Mouse (Mus musculus): ENCODE measurements at regions not wholly inside any gene's neighbourhood (a gene's known extent, or its start where the extent isn't known, plus 50 kb on each side); places are given as distances from the start of the nearest gene placed in this dataset.

GRCm38 (mm10) chr4:62755237-62755900 lies 195.7 kb downstream of the Rgs3 start:
- H3K27ac ChIP-seq: peak overlapping the region; percentile 70
- no peaks in the 10 kb centered on the region for H3K9me3 ChIP-seq
- WGBS: 47% methylated on average over 5 of the region's 5 CpGs
- no peak overlapping the region for H3K4me3 ChIP-seq
- H3K36me3 ChIP-seq: no peaks in the 10 kb centered on the region
- no peak for DNase-seq (ENCODE audit: low spot score)
- no peaks in the 10 kb centered on the region for H3K27me3 ChIP-seq (ENCODE audit: insufficient read depth, poor library complexity, severe bottlenecking)
- H3K4me1 ChIP-seq: peaks cover 51% of the 10 kb centered on the region

GRCm38 (mm10) chr4:62756721-62757206 lies 197.1 kb downstream of the Rgs3 start:
- H3K27ac ChIP-seq: peak overlapping the region; percentile 82
- peak overlapping the region; percentile 16; the same call in 1 of the 2 replicates for H3K4me3 ChIP-seq
- 15% methylated on average over 10 of the region's 10 CpGs for WGBS
- no peaks in the 10 kb centered on the region for H3K36me3 ChIP-seq
- peaks cover 64% of the 10 kb centered on the region for H3K4me1 ChIP-seq
- no peaks in the 10 kb centered on the region for H3K9me3 ChIP-seq
- DNase-seq (ENCODE audit: low spot score): no peak
- no peaks in the 10 kb centered on the region for H3K27me3 ChIP-seq (ENCODE audit: insufficient read depth, poor library complexity, severe bottlenecking)

GRCm38 (mm10) chr4:62760748-62761604 lies 201.3 kb downstream of the Rgs3 start:
- Histone ChIP-seq H3K9me3 (no peaks in the 10 kb centered on the region), H3K27me3 (ENCODE audit: insufficient read depth, poor library complexity, severe bottlenecking) (peaks cover 16% of the 10 kb centered on the region; the same call in 1 of the 2 replicates), H3K4me1 (peaks cover 44% of the 10 kb centered on the region), H3K4me3 (no peak overlapping the region), H3K27ac (peak overlapping the region; percentile 63; the same call in 1 of the 2 replicates), H3K36me3 (no peaks in the 10 kb centered on the region)
- WGBS: 66% methylated on average over 11 of the region's 11 CpGs
- DNase-seq (ENCODE audit: low spot score): no peak

GRCm38 (mm10) chr4:62761672-62762071 lies 202.0 kb downstream of the Rgs3 start:
- Histone ChIP-seq H3K9me3 (no peaks in the 10 kb centered on the region), H3K27ac (peak overlapping the region; percentile 63; the same call in 1 of the 2 replicates), H3K36me3 (no peaks in the 10 kb centered on the region), H3K4me1 (peaks cover 38% of the 10 kb centered on the region), H3K27me3 (ENCODE audit: insufficient read depth, poor library complexity, severe bottlenecking) (peaks cover 23% of the 10 kb centered on the region), H3K4me3 (no peak overlapping the region)
- 0% methylated on average over 1 of the region's 1 CpGs for WGBS
- peak; percentile 88 for DNase-seq (ENCODE audit: low spot score)

GRCm38 (mm10) chr4:62763990-62764389 lies 201.4 kb upstream of the Zfp618 start:
- Histone ChIP-seq H3K9me3 (no peaks in the 10 kb centered on the region), H3K4me1 (peaks cover 19% of the 10 kb centered on the region), H3K27ac (no peak overlapping the region), H3K27me3 (ENCODE audit: insufficient read depth, poor library complexity, severe bottlenecking) (peaks cover 45% of the 10 kb centered on the region), H3K4me3 (no peak overlapping the region), H3K36me3 (no peaks in the 10 kb centered on the region)
- 13% methylated on average over 5 of the region's 5 CpGs for WGBS
- peak; percentile 93 for DNase-seq (ENCODE audit: low spot score)

- no peak for DNase-seq (ENCODE audit: low spot score)
- Histone ChIP-seq H3K27ac (no peak overlapping the region), H3K4me1 (0 out of 2 replicates have a peak, but pooled peaks cover 5% of the 10 kb centered on the region), H3K4me3 (no peak overlapping the region), H3K9me3 (no peaks in the 10 kb centered on the region), H3K36me3 (no peaks in the 10 kb centered on the region), H3K27me3 (ENCODE audit: insufficient read depth, poor library complexity, severe bottlenecking) (peaks cover 72% of the 10 kb centered on the region)
- WGBS: 75% methylated on average over 10 of the region's 10 CpGs
Observed at GRCm38 (mm10) chr4:62769469-62770234, 195.7 kb upstream of the Zfp618 start.

- Histone ChIP-seq H3K36me3 (no peaks in the 10 kb centered on the region), H3K9me3 (no peaks in the 10 kb centered on the region), H3K4me1 (no peaks in the 10 kb centered on the region), H3K27ac (no peak overlapping the region), H3K27me3 (ENCODE audit: insufficient read depth, poor library complexity, severe bottlenecking) (peaks cover 34% of the 10 kb centered on the region; the same call in 1 of the 2 replicates), H3K4me3 (no peak overlapping the region)
- 79% methylated on average over 10 of the region's 10 CpGs for WGBS
- no peak for DNase-seq (ENCODE audit: low spot score)
Observed at GRCm38 (mm10) chr4:62775005-62775609, 190.3 kb upstream of the Zfp618 start.

- no peaks in the 10 kb centered on the region for H3K9me3 ChIP-seq
- no peak for DNase-seq (ENCODE audit: low spot score)
- peaks cover 4% of the 10 kb centered on the region; the same call in 1 of the 2 replicates for H3K4me1 ChIP-seq
- no peak overlapping the region for H3K4me3 ChIP-seq
- H3K27me3 ChIP-seq (ENCODE audit: insufficient read depth, poor library complexity, severe bottlenecking): peaks cover 38% of the 10 kb centered on the region
- no peak overlapping the region for H3K27ac ChIP-seq
- no peaks in the 10 kb centered on the region for H3K36me3 ChIP-seq
- 84% methylated on average over 9 of the region's 9 CpGs for WGBS
Observed at GRCm38 (mm10) chr4:62776881-62777280, 188.5 kb upstream of the Zfp618 start.

- H3K27me3 ChIP-seq (ENCODE audit: insufficient read depth, poor library complexity, severe bottlenecking): peaks cover 39% of the 10 kb centered on the region
Observed at GRCm38 (mm10) chr4:62777436-62777835, 187.9 kb upstream of the Zfp618 start.

GRCm38 (mm10) chr4:62778621-62779020 lies 186.8 kb upstream of the Zfp618 start:
- WGBS: 79% methylated on average over 5 of the region's 5 CpGs
- Histone ChIP-seq H3K4me1 (peaks cover 4% of the 10 kb centered on the region; the same call in 1 of the 2 replicates), H3K4me3 (no peak overlapping the region), H3K27me3 (ENCODE audit: insufficient read depth, poor library complexity, severe bottlenecking) (peaks cover 42% of the 10 kb centered on the region), H3K36me3 (no peaks in the 10 kb centered on the region), H3K27ac (no peak overlapping the region), H3K9me3 (no peaks in the 10 kb centered on the region)
- no peak for DNase-seq (ENCODE audit: low spot score)

More at GRCm38 (mm10) chr4:62777436-62777835, 187.9 kb upstream of the Zfp618 start:
- no peaks in the 10 kb centered on the region for H3K36me3 ChIP-seq
- H3K27ac ChIP-seq: no peak overlapping the region
- peaks cover 4% of the 10 kb centered on the region; the same call in 1 of the 2 replicates for H3K4me1 ChIP-seq
- no peaks in the 10 kb centered on the region for H3K9me3 ChIP-seq
- H3K4me3 ChIP-seq: no peak overlapping the region
- DNase-seq (ENCODE audit: low spot score): no peak
- 60% methylated on average over 7 of the region's 7 CpGs for WGBS

- WGBS: 3% methylated on average over 15 of the region's 15 CpGs
Observed at GRCm38 (mm10) chr4:62780409-62780808, 185.0 kb upstream of the Zfp618 start.

GRCm38 (mm10) chr4:62780837-62781236 lies 184.5 kb upstream of the Zfp618 start:
- no peak for DNase-seq (ENCODE audit: low spot score)
- peaks cover 34% of the 10 kb centered on the region for H3K27me3 ChIP-seq (ENCODE audit: insufficient read depth, poor library complexity, severe bottlenecking)
- peak overlapping the region; percentile 57 for H3K4me3 ChIP-seq
- H3K4me1 ChIP-seq: peaks cover 4% of the 10 kb centered on the region; the same call in 1 of the 2 replicates
- 36% methylated on average over 11 of the region's 11 CpGs for WGBS
- H3K27ac ChIP-seq: no peak overlapping the region
- no peaks in the 10 kb centered on the region for H3K36me3 ChIP-seq
- H3K9me3 ChIP-seq: no peaks in the 10 kb centered on the region

More at GRCm38 (mm10) chr4:62780409-62780808, 185.0 kb upstream of the Zfp618 start:
- H3K9me3 ChIP-seq: no peaks in the 10 kb centered on the region
- DNase-seq (ENCODE audit: low spot score): peak; percentile 92
- H3K27ac ChIP-seq: no peak overlapping the region
- H3K4me3 ChIP-seq: peak overlapping the region; percentile 57
- peaks cover 34% of the 10 kb centered on the region for H3K27me3 ChIP-seq (ENCODE audit: insufficient read depth, poor library complexity, severe bottlenecking)
- H3K36me3 ChIP-seq: no peaks in the 10 kb centered on the region
- peaks cover 4% of the 10 kb centered on the region; the same call in 1 of the 2 replicates for H3K4me1 ChIP-seq
